Mouse (Mus musculus) kidney, adult 2 months (tissue): ENCODE measurements at regions not wholly inside any gene's neighbourhood (a gene's known extent, or its start where the extent isn't known, plus 50 kb on each side); places are given as distances from the start of the nearest gene placed in this dataset.

Experiments
- DNase-seq: peaks from one replicate; pipeline ENCODE4 v3.0.0; 2021
- H3K27ac ChIP-seq: fragments of 200-500 bp; 2 replicates; pipeline ENCODE4 v1.5.1; 2012; ENCODE audit warnings: low read depth, low read length, control low read depth, inconsistent platforms; ENCODE audit not compliant: insufficient read depth
- H3K27me3 ChIP-seq: fragments of 200-500 bp; replicated peaks from 2 replicates; pipeline ENCODE4 v1.6.1; 2012; ENCODE audit warnings: mild to moderate bottlenecking, moderate library complexity, low read length, inconsistent platforms; ENCODE audit not compliant: control insufficient read depth, insufficient read depth
- H3K36me3 ChIP-seq: fragments of 200-500 bp; 2 replicates; pipeline ENCODE4 v1.6.1; 2012; ENCODE audit warnings: mild to moderate bottlenecking, moderate library complexity, low read length, inconsistent platforms; ENCODE audit not compliant: control insufficient read depth, insufficient read depth
- H3K4me1 ChIP-seq: fragments of 200-500 bp; 2 replicates; pipeline ENCODE4 v1.6.1; 2011; ENCODE audit warnings: low read length; ENCODE audit not compliant: control insufficient read depth, insufficient read depth
- H3K4me3 ChIP-seq: fragments of 200-500 bp; 2 replicates; pipeline ENCODE4 v1.5.1; 2011; ENCODE audit warnings: mild to moderate bottlenecking, low read depth, low read length, control low read depth; ENCODE audit not compliant: insufficient read depth
- CTCF ChIP-seq: fragments of 200-500 bp; conservative IDR thresholded peaks from 2 replicates; pipeline ENCODE4 v1.5.1; 2011; ENCODE audit warnings: low read depth, mild to moderate bottlenecking, control low read depth, low read length, moderate library complexity, mixed read lengths; ENCODE audit not compliant: insufficient read depth, insufficient read length
- POLR2A ChIP-seq: fragments of 200-500 bp; IDR thresholded peaks from one replicate; pipeline ENCODE4 v1.6.1; 2011; ENCODE audit warnings: low read depth, low read length, control low read depth
- WGBS: fragments of 180-500 bp; shearing (Covaris S2); methylation state at CpG from one replicate; pipeline ENCODE4 v1.1.7; 2018; 5-methylcytosine and 5-hydroxymethylcytosine counted together

DNA sequence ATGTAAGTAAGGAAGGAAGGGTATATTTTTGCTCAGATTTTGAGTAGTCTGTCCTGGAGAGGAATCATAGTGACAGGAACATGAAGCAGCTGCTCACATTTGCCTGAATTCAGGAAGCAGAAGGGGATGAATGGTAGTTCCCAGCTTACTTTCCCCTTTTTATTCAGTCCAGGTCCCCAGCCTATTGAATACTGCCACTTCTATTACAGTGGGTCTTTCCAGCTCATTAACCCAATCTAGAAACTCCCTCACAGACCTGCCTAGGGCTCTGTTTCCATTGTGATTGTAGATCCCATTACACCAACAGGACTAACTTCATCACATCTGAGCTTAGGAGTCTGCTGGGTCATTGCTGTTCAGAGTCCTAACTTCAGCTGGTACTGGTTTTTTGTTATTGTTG lies 872.3 kb downstream of the Cntnap5b start:
- no peak for DNase-seq
- no peak for TF ChIP-seq CTCF
- TF ChIP-seq POLR2A, result no peak
- H3K4me3 ChIP-seq, result no peak overlapping the region

GRCm38 (mm10) chr1:100660822-100661221 lies 888.3 kb downstream of the Cntnap5b start:
- WGBS, result 69% methylated on average over 3 of the region's 3 CpGs
- no peak for TF ChIP-seq CTCF
- no peak for TF ChIP-seq POLR2A
- DNase-seq, result no peak
- Histone ChIP-seq H3K36me3 (no peaks in the 10 kb centered on the region), H3K4me1 (no peaks in the 10 kb centered on the region), H3K27me3 (no peaks in the 10 kb centered on the region), H3K27ac (no peak overlapping the region), H3K4me3 (no peak overlapping the region)

More for the DNA sequence above, 872.3 kb downstream of the Cntnap5b start:
- Histone ChIP-seq H3K27me3 (no peaks in the 10 kb centered on the region), H3K36me3 (no peaks in the 10 kb centered on the region), H3K27ac (no peak overlapping the region), H3K4me1 (no peaks in the 10 kb centered on the region)

- 78% methylated on average over 3 of the region's 3 CpGs for WGBS
- TF ChIP-seq POLR2A, result no peak
- no peak for TF ChIP-seq CTCF
These were observed 934.3 kb downstream of the Cntnap5b start for GRCm38 (mm10) chr1:100706898-100707297.

More at GRCm38 (mm10) chr1:100706898-100707297, 934.3 kb downstream of the Cntnap5b start:
- Histone ChIP-seq H3K27ac (no peak overlapping the region), H3K36me3 (no peaks in the 10 kb centered on the region), H3K4me1 (no peaks in the 10 kb centered on the region), H3K4me3 (no peak overlapping the region), H3K27me3 (no peaks in the 10 kb centered on the region)
- DNase-seq, result peak; percentile 20
